Mouse (Mus musculus) brain, embryonic 14.5 days (tissue): ENCODE measurements around the gene 1700029F12Rik. TPM values are rescaled to one million over a fixed set of nuclear protein-coding genes. Genes with fewer than 3 reads are reported as not detected.

Experiments used
- DNase-seq: peaks from one replicate; pipeline ENCODE4 v3.0.0-alpha.2; 2011; ENCODE audit warnings: low read depth
- CTCF ChIP-seq: fragments of 200-500 bp; IDR thresholded peaks from 2 replicates; pipeline ENCODE4 v1.5.1; 2012; ENCODE audit warnings: inconsistent platforms, mild to moderate bottlenecking, moderate library complexity, borderline replicate concordance; ENCODE audit not compliant: insufficient read depth, insufficient read length; ENCODE audit errors: extremely low read depth
- POLR2A ChIP-seq: fragments of 200-500 bp; IDR thresholded peaks from 2 replicates; pipeline ENCODE4 v1.6.1; 2012; ENCODE audit warnings: mild to moderate bottlenecking, inconsistent platforms, borderline replicate concordance; ENCODE audit not compliant: poor library complexity, insufficient read depth, insufficient read length, severe bottlenecking; ENCODE audit errors: extremely low read depth
- polyA plus RNA-seq: library from polyadenylated mRNA; depleted of rRNA; stranded (reverse); fragments of >200 nt; gene quantifications from 2 replicates; pipeline ENCODE4 v1.2.3, GENCODE M21; 2012

Gene 1700029F12Rik
- polyA plus RNA-seq, 1 experiment, result not detected

DNA sequence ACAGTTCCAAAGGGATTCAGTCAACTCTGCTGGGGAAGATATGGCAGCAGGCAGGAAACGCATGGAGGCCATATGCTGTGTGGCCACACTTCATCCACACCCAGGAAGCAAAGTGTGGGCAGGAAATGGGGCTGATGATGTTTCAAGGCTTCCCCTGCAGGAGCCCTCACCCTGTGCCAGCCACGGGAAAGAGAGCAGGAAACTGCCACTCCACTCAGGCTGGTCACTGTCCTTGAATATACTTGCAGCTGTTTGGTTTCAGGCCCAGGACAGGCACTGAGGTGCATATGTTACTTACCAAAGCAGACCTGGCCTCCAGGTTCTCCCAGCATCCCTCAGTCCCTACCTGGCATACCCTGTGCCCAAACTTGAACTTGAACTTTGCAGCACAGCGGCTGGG, 30.3 kb upstream of the 1700029F12Rik start:
- DNase-seq, result no peak
- no peak for TF ChIP-seq CTCF
- no peak for TF ChIP-seq POLR2A

DNA sequence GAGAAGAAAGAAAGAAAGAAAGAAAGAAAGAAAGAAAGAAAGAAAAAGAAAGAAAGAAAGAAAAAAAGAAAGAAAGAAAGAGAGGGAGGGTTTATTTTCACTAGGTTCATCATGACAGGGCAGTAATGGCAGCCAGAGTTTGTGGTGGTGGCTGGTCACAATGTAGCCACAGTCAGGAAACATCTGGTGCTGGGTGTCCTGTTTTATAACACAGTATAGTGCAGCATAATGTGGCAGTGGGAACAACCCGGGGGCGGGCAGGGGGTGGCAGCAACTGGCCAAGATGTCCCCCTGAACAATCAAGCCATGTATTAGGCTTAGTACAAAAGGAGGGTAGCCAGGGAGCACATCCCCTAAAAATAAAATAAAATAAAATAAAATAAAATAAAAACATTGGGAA, 29.3 kb upstream of the 1700029F12Rik start:
- DNase-seq, result no peak
- no peak for TF ChIP-seq CTCF
- TF ChIP-seq POLR2A, result no peak

DNA sequence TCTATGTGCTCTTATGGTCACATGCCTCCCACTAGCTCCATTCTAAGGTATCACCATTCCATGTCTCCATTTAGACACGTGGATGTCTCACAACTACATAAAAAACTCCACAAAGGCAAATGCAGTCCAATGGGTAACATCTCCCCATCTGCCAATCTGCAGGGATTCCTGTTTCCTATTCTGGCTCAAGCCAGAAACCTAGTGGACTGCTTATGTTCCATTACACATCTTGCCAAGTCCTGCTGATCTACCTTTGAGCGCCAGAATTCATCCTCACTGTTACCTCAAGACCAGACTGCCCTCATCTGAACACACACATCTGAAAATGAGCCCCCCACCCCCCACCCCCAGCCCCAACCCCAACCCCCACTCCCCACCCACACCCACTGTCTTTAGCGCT, 28.0 kb upstream of the 1700029F12Rik start:
- TF ChIP-seq POLR2A, result no peak
- DNase-seq, result no peak

DNA sequence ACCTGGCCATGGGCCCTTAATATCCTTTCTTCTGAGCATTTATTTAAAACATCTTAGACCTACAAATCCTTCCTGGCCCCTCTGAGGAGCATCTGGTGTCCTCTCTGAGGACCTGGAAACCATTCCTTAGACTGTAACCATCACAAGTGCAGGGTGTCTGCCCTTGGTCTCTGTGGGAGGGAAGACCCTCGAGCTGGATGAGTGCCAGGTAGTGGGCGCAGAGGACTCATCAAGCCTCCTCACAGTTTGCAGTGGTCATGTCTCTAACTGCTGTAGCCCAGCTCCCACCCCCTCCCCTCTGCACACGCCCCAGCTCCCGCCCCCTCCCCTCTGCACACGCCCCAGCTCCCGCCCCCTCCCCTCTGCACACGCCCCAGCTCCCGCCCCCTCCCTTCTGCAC, 26.2 kb upstream of the 1700029F12Rik start:
- no peak for DNase-seq

DNA sequence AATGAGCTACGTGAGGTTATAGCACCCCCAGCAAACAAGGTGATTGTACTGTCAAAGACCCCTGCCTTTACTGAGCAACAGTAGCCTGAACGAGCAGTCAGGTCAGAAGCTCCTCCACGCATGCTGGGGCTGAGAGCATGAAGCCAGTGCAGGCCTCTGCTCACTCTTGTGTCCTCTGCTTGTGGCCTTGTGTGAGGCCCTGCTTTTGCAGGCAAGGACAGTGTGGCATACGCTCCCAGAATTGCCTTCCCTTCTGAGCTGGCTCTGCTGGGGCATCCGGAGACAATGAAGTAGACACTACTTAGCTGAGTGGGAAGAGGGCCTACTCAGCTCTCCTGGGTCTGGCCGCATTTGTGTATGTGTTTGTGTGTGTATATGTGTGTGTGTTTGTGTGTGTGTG, 25.6 kb upstream of the 1700029F12Rik start:
- DNase-seq, result no peak
- TF ChIP-seq POLR2A (no peak), CTCF (no peak)

More for the DNA sequence above, 26.2 kb upstream of the 1700029F12Rik start:
- no peak for TF ChIP-seq CTCF
- TF ChIP-seq POLR2A, result no peak

DNA sequence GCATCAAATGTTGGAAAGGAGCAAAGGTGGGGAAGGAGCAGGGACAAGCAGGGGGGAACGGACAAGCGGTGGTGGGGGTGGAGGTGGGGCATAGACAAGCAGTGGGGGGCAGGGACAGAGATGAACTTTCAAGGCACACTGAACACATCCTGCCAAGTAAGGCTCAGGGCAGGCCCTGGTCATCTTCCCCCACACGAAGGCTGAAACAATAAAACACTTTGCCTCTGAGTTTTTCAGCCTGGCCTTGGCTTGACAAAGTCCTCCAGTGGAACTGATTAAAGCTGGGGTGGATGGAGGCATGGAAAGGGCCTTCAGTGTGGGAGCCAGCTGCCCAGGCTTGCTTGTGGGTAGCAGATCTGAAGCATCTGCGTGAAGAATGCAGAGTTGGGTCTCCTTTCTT, 23.7 kb upstream of the 1700029F12Rik start:
- TF ChIP-seq CTCF, result no peak
- no peak for TF ChIP-seq POLR2A
- no peak for DNase-seq

DNA sequence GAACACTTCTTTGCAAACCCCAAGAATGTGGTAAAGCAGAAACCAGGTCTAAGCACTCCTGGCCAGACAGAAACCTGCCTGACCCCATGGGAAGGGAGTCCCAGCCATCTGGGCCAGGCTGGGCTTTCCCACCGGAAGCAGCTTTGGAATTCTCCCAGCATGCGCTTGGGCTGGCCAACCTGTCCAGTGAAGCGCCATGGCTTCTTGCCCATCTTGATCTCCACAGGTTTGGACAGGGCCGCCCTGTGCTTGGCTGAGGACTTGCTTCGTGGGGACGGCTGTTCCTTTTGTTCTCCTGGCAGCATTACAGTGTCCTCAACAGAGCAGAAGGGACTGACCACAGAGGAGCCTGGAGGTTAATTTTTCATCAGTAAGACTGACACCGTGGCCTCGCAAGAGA, 19.7 kb upstream of the 1700029F12Rik start:
- peak; percentile 13 for DNase-seq
- TF ChIP-seq POLR2A (no peak), CTCF (no peak)

DNA sequence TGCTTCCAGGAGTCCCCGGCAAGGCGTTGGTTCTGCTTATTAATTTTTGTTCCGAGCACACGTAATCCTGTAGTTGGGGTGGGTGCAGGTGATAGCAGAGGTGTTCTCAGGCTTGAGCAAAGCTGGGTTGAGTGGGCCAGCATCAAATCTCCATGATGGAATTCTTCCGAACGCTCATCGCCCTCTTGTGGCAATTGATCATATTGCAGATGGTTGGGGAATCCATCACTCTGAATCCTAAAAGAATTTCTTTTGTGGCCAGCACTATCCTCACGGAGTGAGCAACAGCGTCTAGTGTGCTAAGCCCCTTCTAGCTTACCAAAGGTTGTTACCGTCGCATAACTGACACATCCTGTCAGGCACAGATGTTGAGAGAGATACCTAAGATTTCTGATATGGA, 18.5 kb upstream of the 1700029F12Rik start:
- peak; percentile 84 for DNase-seq
- TF ChIP-seq CTCF, result peak; percentile 83
- TF ChIP-seq POLR2A, result no peak

DNA sequence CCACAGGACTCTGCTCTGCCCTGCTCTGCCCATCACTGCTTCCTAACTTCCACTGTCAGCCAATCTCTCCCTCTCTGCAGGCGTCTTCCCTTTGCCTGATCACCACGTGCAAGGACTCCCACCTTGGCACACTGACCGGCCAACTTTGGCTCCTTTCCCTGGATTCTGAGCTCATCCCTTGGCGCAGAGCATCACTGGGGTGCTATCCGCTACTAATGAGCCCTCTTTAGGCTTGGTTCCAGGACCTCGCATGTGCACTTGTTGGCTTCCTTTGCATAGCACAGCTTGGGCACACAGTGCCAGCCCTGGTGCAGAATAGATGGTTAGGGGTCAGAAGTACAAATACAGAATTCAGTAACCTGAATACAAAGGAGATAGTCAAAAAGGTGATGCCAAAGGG, 17.0 kb upstream of the 1700029F12Rik start:
- DNase-seq, result peak; percentile 84
- TF ChIP-seq CTCF (no peak), POLR2A (no peak)

DNA sequence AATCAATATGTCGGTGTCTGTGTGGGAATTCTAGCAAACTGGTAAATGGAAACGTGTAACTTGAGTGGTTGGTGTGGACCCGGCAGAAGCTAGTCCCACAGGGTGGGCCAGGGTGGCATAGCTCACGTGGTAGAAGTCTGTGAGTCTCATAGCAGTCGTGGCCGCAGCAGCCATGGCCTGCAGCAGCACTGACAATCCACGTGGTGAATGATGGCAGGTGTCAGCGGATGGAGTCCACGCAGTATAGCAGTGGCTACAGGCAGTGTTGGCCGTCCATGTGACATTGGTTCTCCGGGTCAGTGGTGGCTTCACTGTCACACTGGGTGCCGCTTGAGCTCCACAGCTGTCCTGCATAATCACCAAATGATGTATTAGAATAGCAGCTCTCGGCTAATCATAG, 4.1 kb downstream of the 1700029F12Rik start:
- no peak for TF ChIP-seq POLR2A
- TF ChIP-seq CTCF, result no peak
- no peak for DNase-seq

DNA sequence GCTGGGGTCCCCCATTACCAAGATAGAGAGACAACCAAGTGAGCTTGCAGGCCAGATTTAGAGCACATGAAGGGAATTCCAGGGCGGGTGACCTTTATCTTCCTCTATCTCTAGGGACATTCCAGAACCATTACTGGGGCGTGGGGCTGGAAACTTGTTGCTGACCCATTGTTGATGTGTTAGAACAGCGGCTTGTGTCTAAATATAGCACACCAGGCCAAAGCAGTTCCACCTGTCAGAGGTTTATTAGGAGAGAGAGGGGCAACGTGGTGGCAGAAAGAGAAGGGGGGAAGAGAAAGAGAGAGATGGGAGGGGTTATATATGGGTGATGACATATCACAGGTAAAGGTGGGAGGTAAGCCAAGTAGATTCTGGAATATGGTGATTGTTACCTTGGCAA, 12.3 kb downstream of the 1700029F12Rik start:
- no peak for TF ChIP-seq POLR2A
- TF ChIP-seq CTCF, result no peak
- DNase-seq, result no peak

DNA sequence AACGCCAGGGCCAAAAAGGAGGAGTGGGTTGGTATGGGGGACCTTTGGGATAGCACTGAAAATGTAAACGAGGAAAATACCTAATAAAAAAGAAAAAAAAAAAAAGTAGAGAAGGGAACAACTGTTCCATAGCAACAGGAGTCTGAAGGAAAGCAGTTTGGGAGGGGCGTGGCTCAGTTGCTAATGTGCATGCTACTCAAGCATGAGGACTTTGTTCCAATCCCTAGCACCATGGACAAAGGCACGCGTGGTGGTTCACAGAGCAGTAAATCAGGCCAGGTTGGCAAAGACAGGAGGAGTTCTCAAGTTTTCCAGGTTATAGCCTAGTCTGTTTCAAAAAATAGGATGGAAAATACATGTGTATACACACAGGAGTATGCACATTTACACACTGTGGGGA, 14.0 kb downstream of the 1700029F12Rik start:
- DNase-seq, result peak; percentile 8
- TF ChIP-seq POLR2A, result no peak
- TF ChIP-seq CTCF, result no peak

DNA sequence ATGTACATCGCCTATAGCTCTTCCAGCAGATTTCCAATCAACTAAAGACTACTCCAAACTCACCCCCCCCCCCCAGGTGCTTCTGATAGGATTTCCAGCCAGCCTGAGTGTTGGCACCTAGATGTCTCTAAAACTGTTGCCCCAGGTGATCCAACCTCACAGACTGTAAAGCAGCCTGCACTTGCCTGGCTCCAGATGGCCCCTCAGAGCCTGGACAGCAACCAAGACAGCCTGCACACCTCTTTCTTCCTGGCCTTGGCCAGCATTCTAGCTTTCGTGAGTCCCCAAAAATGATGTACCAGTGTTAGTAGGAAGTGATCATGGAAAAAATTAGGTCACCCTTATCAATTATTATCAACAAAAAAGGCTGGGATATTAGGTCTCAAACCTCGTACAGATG, 16.5 kb downstream of the 1700029F12Rik start:
- DNase-seq, result no peak
- TF ChIP-seq CTCF (no peak), POLR2A (no peak)
